Mouse (Mus musculus) forebrain, embryonic 14.5 days (tissue): ENCODE measurements around the gene Zfp719. TPM values are rescaled to one million over a fixed set of nuclear protein-coding genes. Genes with fewer than 3 reads are reported as not detected.
A peak's percentile ranks its signal among the peaks of the same experiment; 100 is the strongest.

Experiments
- ATAC-seq: fragments of 200-750 bp; cut with Nextera tagmentation; 2 replicates; pipeline ENCODE4 v1.8.0; 2017; ENCODE audit warnings: mild to moderate bottlenecking, moderate library complexity
- DNase-seq: peaks from one replicate; pipeline ENCODE4 v3.0.0-alpha.2; 2015; ENCODE audit warnings: low spot score
- H3K27ac ChIP-seq: fragments of 300-500 bp; sonication (generic); 2 replicates; pipeline ENCODE4 v1.5.1; 2014; ENCODE audit warnings: low read depth, mild to moderate bottlenecking, control low read depth, low read length, moderate library complexity
- H3K27me3 ChIP-seq: fragments of 300-500 bp; sonication (generic); replicated peaks from 2 replicates; pipeline ENCODE4 v1.6.1; 2014; ENCODE audit warnings: low read length, control low read depth, mixed read lengths; ENCODE audit not compliant: control insufficient read depth, insufficient read depth
- H3K36me3 ChIP-seq: fragments of 300-500 bp; sonication (generic); 2 replicates; pipeline ENCODE4 v1.6.1; 2014; ENCODE audit warnings: low read length, control low read depth; ENCODE audit not compliant: control insufficient read depth, insufficient read depth
- H3K4me1 ChIP-seq: fragments of 300-500 bp; sonication (generic); 2 replicates; pipeline ENCODE4 v1.6.1; 2014; ENCODE audit warnings: antibody characterized with exemption, low read length, control low read depth; ENCODE audit not compliant: control insufficient read depth, insufficient read depth
- H3K4me2 ChIP-seq: fragments of 300-500 bp; sonication (generic); 2 replicates; pipeline ENCODE4 v1.6.1; 2014; ENCODE audit warnings: mild to moderate bottlenecking, control low read depth, low read length
- H3K4me3 ChIP-seq: fragments of 300-500 bp; sonication (generic); 2 replicates; pipeline ENCODE4 v1.5.1; 2014; ENCODE audit warnings: low read depth, low read length, control low read depth
- H3K9ac ChIP-seq: fragments of 300-500 bp; sonication (generic); 2 replicates; pipeline ENCODE4 v1.6.1; 2014; ENCODE audit warnings: mild to moderate bottlenecking, low read length, control low read depth, moderate library complexity
- H3K9me3 ChIP-seq: fragments of 300-500 bp; sonication (generic); replicated peaks from 2 replicates; pipeline ENCODE4 v1.6.1; 2016; ENCODE audit warnings: low read length, control low read depth, mixed read lengths; ENCODE audit not compliant: control insufficient read depth
- WGBS: fragments of 180-500 bp; shearing (Covaris S2); extraction: QIAGEN DNeasy Blood & Tissue Kit; methylation state at CpG from one replicate; pipeline ENCODE4 v1.1.7; 2014; 5-methylcytosine and 5-hydroxymethylcytosine counted together
- polyA plus RNA-seq: library from polyadenylated mRNA; unstranded; fragments of >200 nt; fragmentation: Nextera tagmentation; extraction: Ambion mirVana; gene quantifications from 2 replicates; pipeline ENCODE4 v1.2.1, GENCODE M21; 2014

Zfp719 gene
- polyA plus RNA-seq, 1 experiment from 2014 or later, result 18.8 TPM

- no peak for ATAC-seq
- Histone ChIP-seq H3K4me3 (no peak overlapping the region), H3K4me1 (peaks cover 10% of the 10 kb centered on the region), H3K27ac (no peak overlapping the region), H3K9me3 (no peaks in the 10 kb centered on the region), H3K27me3 (no peaks in the 10 kb centered on the region), H3K9ac (no peak overlapping the region), H3K36me3 (peaks cover 59% of the 10 kb centered on the region), H3K4me2 (no peak overlapping the region)
- WGBS, result 85% methylated on average over 5 of the region's 5 CpGs
- DNase-seq, result no peak
Observed at GRCm38 (mm10) chr7:43584790-43585189, 5.4 kb downstream of the Zfp719 start.

DNA sequence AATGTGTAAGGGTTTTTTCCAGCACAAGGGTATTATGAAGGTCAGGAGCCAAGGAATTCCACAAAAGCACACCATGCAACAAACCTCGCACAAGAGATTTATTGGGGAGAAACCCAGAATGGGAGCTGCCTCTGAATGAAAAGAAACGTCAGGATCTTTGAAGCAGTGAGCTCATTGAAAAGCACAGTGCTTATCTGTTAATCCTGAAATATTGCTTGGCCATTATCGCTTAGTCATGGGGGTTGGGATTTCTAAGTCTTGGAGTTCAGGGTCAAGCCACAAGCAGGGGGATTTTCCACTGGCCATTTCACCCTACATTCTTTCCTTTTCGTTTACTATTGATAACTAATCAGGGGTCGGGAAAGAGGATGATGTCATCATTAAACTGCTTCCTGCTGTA lies 22.5 kb downstream of the Zfp719 start:
- no peak overlapping the region for H3K4me2 ChIP-seq
- H3K27me3 ChIP-seq, result no peaks in the 10 kb centered on the region
- no peak overlapping the region for H3K9ac ChIP-seq
- H3K4me1 ChIP-seq, result peaks cover 4% of the 10 kb centered on the region; the same call in 1 of the 2 replicates
- no peak overlapping the region for H3K4me3 ChIP-seq
- H3K27ac ChIP-seq, result no peak overlapping the region
- H3K9me3 ChIP-seq, result no peaks in the 10 kb centered on the region
- ATAC-seq (no peak), DNase-seq (peak; percentile 11)
- 14% methylated on average over 5 of the region's 5 CpGs for WGBS
- no peaks in the 10 kb centered on the region for H3K36me3 ChIP-seq

DNA sequence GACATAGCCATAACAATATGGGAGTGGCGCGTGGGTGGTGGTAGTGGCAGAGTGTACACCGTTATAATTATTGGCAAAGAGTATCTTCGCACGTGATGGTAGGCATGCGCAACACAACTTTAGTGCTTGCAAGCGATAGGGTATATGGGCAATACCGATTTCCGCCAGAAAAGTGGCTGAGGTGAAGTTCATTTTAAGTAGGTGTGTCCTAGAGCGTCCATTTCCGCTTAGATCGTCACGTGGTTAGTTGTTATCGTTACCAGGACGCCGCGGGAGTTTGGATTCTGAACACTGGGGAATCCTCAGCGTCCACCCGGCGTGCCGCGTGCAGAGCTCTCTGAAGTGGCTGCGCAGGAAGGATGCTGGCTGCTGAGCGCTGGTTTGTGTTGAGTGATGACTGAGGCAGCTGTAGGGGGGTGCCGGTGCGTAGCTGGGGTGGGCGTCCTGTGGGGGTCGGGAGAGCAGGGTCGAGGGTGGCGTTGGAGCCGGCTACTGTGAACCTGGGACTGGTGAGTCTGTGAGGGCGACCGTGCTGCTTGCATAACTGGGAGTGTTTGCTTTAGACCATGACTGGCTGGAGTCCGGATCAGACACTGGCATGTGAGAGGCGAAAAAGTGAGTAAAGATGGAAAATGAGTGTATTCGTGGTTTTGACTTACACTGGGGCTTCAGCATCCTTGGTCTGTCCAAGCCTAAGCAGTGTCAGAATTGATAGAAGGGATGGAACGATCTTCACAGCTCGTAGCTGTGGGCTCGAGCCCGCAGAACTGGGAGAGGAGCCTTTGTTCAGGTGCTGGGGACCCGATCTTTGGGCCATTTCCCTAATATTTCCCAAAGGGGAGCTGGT lies 27.7 kb downstream of the Zfp719 start, which contains the start of gene Zfp819:
Gene Zfp819, plus strand, starts transcription at position 274 of the 847 bp plus-strand sequence.
- 16% methylated on average over 41 of the region's 41 CpGs for WGBS
- no peaks in the 10 kb centered on the region for H3K27me3 ChIP-seq
- peak; percentile 86 for DNase-seq
- H3K4me1 ChIP-seq, result peaks cover 7% of the 10 kb centered on the region
- ATAC-seq, result peak; percentile 94
- no peak within 1 kb of the TSS for H3K27ac ChIP-seq
- H3K4me2 ChIP-seq, result peak within 1 kb of the TSS; percentile 69
- H3K9me3 ChIP-seq, result no peaks in the 10 kb centered on the region
- no peaks in the 10 kb centered on the region for H3K36me3 ChIP-seq
- peak within 1 kb of the TSS; percentile 41 for H3K9ac ChIP-seq
- peak within 1 kb of the TSS; percentile 35 for H3K4me3 ChIP-seq

DNA sequence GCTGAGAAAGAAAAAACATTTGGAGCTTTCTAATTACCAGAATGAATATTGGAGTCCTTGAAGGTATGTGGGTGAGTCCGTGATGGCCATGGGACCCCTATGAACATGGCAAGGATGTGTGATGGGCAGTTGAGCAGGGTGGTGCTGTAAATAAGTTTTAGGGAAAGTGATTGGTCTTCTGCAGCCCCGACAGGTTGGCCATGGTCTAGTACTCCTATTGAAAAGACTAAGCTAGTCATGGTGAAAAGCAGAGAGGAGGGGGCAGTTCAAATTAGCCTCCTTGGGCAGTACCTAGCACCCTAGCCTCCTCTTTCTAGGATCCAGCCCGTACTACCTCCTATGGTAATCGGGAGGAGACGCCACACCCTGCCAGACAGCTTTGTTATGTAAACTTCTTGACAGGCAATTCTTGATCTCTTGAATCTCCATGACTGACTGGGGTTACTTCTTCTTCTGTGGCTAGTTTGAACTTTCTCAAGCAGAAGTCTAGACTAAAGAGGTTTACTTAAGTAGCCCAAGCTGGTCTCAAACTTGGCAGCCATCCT lies 28.4 kb downstream of the Zfp719 start:
- no peak overlapping the region; the same call in 1 of the 2 replicates for H3K9ac ChIP-seq
- DNase-seq, result no peak
- ATAC-seq, result no peak

DNA sequence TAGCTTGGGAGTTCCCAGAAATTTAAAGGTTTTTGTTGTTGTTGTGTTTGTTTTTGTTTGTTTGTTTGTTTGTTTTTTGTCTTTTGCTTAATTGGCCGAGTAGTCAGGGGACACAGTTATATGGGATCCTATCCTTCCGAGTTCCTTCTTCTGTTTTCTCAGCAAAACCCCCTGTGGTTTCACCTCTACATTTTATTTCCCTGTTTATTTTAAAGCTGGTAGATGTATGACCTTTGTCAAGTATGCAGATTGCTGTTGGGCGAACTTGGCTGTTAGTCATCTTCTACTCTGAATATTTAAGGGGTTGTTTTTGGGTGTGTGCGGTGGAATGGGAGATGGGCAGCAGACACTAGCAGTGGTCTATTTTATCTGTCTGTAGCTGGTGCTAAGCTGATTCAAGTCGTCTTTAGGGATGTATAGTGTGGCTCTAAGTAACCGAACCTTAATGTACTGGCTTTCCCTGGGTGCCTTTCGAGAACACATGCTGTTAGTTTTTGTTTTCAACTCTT lies 29.0 kb downstream of the Zfp719 start:
- Histone ChIP-seq H3K27ac (no peak overlapping the region), H3K9ac (no peak overlapping the region), H3K27me3 (no peaks in the 10 kb centered on the region), H3K4me3 (no peak overlapping the region), H3K36me3 (no peaks in the 10 kb centered on the region), H3K9me3 (no peaks in the 10 kb centered on the region), H3K4me1 (peaks cover 5% of the 10 kb centered on the region), H3K4me2 (no peak overlapping the region)
- WGBS, result 83% methylated on average over 7 of the region's 7 CpGs
- ATAC-seq (no peak), DNase-seq (no peak)

More for the DNA sequence above, 28.4 kb downstream of the Zfp719 start:
- Histone ChIP-seq H3K9me3 (no peaks in the 10 kb centered on the region), H3K4me3 (no peak overlapping the region), H3K27me3 (no peaks in the 10 kb centered on the region), H3K4me2 (peak overlapping the region; percentile 69), H3K36me3 (no peaks in the 10 kb centered on the region), H3K27ac (no peak overlapping the region), H3K4me1 (peaks cover 5% of the 10 kb centered on the region)
- WGBS, result 48% methylated on average over 5 of the region's 5 CpGs

DNA sequence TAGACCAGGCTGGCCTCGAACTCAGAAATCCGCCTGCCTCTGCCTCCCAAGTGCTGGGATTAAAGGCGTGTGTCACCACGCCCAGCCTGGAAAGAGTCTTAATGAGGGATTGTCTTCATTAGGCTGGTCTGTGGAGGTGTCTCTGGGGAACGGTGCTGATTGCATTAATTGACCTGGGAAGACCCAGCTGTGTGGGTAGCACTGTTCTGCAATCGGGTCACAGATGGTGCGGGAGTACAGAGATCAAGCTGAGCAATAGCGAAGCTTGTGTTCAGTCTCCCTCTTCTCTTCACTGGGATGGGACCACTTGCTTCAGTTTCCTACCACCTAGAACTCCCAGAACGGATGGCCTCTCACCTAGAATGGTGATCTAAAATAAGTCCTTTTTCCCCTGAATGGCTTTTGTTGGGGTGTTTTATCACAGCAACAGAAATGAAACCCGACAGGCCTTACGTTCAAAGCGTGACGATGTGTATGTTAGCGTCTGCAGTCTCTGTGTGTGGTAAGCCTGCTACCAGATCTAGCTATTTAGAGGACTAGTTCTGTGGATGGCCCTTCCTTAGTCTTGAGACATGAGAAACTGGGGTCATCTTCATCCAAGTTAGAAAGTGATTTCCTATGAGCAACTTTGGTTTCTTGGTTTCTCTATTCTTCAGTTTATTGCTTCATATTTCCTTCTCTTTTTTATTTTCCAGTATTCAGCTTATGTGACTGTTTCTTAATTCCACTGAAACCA lies 34.6 kb downstream of the Zfp719 start:
- Histone ChIP-seq H3K9ac (no peak overlapping the region), H3K4me2 (no peak overlapping the region), H3K27me3 (no peaks in the 10 kb centered on the region), H3K27ac (no peak overlapping the region), H3K9me3 (no peaks in the 10 kb centered on the region), H3K4me1 (no peaks in the 10 kb centered on the region), H3K36me3 (no peaks in the 10 kb centered on the region), H3K4me3 (no peak overlapping the region)
- ATAC-seq (no peak), DNase-seq (no peak)
- WGBS, result 86% methylated on average over 14 of the region's 14 CpGs

DNA sequence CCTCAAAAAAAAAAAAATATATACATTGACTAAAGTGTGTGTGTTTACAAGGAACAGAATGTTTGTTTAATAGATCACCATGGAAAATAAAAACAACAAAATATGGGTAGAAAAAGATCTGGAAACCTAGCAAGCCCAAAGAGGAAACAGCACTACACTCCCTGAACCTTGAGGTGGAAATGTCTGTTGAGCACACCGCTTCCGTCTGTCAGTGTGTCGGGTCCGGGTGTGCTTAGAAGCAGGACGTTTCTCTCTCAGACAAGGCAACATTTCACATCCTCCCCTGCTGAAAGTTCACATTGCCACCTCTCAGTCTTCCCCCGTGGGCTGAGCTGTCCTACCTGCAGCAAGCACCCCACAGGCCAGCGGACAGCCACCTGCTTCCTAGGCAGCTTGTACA lies 43.5 kb downstream of the Zfp719 start:
- H3K9ac ChIP-seq, result no peak overlapping the region
- no peaks in the 10 kb centered on the region for H3K36me3 ChIP-seq
- H3K27ac ChIP-seq, result no peak overlapping the region
- no peak overlapping the region for H3K4me3 ChIP-seq
- no peaks in the 10 kb centered on the region for H3K27me3 ChIP-seq
- H3K4me1 ChIP-seq, result no peaks in the 10 kb centered on the region
- no peaks in the 10 kb centered on the region for H3K9me3 ChIP-seq
- no peak for DNase-seq
- no peak overlapping the region for H3K4me2 ChIP-seq
- WGBS, result 85% methylated on average over 7 of the region's 7 CpGs
- no peak for ATAC-seq

DNA sequence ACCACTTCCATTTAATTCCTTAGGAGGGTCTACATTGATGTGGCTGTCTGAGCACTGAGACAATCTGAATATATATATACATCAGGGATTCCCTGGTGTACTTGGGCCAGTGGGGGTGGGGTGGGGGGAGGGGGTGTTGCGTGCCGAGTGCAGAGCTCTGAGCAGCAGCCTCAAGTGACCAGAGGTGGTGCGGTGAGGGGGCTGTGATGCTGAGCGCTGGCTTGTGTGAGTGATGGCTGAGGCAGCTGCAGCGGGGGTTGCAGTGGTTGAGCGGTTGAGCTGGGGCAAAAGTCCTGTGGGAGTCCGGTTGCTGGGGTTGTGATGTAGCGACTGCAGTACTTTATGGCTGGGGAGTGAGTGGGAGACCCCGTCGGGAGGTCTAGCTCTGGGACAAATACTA lies 44.4 kb downstream of the Zfp719 start:
- H3K4me1 ChIP-seq, result no peaks in the 10 kb centered on the region
- no peaks in the 10 kb centered on the region for H3K36me3 ChIP-seq
- 17% methylated on average over 10 of the region's 10 CpGs for WGBS
- no peak for DNase-seq
- ATAC-seq, result no peak
- H3K4me2 ChIP-seq, result no peak overlapping the region
- no peaks in the 10 kb centered on the region for H3K9me3 ChIP-seq
- no peak overlapping the region for H3K4me3 ChIP-seq
- no peak overlapping the region for H3K27ac ChIP-seq
- H3K9ac ChIP-seq, result no peak overlapping the region
- no peaks in the 10 kb centered on the region for H3K27me3 ChIP-seq
